Mouse (Mus musculus) WW6 (cell line): Measurements from ENCODE around the gene Smo.

Experiments
- DNase-seq: peaks from one replicate; pipeline ENCODE4 v3.0.0-alpha.2; 2013; ENCODE audit warnings: low read depth, low spot score

Gene Smo

DNA sequence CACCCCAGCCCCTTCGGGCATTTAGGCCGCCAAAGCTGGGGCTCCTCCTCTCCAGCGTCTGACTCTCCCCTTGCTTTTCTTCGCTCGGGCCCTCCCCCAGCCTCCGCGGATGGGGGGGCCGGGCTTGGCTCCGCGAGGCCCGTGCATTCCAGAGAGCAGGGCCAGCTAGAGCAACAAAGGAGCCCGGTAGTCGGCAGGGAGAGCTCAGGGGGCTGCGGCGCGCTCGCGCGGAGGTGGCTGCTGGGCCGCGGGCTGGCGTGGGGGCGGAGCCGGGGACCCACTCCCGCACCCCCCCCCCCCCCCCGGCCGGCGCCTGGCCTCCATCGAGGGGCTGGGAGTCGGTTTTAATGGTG lies at the start of gene Smo:
Gene Smo (plus strand): TSS at position 168 of the 353 bp plus-strand sequence.
- peak; percentile 52 for DNase-seq

DNA sequence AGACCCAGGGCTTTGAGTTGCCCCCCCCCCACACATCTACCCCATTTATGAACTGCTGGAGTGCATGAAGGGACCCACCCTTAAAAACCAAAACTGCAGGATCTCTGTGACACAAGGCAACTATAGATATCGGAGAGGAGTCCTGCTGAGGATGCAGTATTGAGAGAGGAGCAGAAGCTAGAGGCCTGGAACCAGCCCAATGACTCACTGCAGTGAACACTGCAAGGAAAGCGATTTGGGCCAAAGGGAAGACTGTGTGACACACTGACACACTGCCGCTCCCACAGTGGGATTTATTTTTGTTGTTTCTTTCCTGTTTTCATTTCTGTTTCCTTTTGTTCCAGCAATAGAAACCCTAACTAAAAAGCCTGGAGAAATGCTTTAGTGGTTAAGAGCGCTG lies 49.4 kb upstream of the Smo start:
- no peak for DNase-seq

DNA sequence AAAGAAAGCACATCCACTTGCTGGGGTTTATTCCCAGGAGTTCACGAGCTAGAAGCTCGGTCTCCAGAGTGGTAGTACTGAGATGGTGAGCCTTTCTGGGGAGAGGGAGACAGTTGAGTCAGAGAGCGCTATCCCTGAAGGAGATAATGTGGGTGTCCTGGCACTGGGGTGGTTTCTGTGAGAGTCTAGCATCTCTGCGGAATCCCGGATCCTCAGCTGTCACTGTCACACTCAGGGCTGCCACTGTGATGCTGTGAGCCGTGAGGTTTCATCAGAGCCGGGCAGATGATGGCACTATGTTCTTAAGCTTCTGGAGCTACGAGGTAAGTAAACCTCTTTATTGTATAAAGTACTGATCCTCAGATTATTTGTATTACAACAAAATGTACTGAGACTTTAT lies 45.8 kb upstream of the Smo start:
- DNase-seq, result no peak

DNA sequence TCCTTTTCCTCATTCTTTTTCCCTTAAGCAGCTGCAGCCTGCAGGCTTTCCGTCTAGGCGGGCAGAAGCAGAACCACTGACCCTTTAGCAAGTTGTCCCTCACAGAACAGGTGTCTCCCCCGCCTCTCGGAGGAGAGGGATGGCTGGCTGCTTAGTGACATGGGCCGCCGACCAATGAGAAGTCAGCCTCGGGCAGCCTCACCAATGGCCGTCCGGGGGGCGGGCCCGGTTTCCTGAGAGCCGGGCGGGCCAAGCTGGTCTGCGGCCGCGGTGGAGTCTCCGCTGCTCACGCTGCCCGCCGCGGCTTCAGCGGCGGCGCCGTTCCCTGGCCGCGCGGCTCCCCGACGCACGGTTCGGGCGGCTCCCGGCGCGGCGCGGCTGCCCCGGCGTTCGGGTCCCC lies 41.4 kb upstream of the Smo start, which contains the start of gene Tspan33:
Gene Tspan33 (plus strand): TSS at position 270 of the 400 bp plus-strand sequence.
- DNase-seq, result peak; percentile 49

DNA sequence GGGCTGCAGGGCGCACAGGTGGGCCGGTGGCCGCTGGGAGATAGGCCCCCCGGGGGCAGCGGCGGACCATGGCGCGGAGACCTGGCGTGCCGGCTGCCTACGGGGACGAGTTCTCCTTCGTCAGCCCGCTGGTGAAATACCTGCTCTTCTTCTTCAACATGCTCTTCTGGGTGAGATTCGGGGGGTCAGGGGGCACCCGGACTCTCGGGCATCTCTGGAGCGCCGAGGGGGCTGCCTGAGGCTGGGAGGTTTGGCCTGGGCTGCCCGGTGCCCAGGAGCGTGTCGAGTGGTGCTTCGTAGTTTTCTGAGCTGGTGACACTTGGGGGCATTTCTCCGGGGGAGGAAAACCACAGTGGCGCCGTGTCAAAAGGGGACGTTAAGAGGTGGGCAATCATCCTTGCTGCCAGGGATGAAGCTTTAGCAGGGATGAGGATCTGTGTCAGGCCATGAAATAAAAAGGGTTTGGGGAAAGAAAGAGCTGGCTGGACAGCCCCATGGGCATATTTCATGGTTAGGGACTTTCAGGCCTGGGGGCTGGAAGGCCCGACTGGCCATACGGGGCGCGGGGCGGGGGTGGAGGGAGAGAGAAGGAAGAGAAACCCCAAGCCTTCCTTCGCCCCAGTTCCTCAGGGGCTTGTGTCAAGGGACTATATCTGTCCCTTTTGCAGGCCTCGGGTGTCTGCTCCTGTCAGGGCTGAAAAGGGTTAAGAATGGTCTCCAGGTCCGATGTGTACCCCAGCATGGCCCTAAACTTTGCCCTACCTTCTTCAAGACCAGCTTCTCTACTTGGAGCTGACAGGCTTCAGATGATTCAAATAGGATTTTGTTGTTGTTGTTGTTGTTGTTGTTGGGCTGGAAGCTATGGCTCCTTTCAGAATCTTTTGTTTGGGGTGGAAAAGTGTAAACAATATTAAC lies 40.7 kb upstream of the Smo start:
- DNase-seq, result no peak

DNA sequence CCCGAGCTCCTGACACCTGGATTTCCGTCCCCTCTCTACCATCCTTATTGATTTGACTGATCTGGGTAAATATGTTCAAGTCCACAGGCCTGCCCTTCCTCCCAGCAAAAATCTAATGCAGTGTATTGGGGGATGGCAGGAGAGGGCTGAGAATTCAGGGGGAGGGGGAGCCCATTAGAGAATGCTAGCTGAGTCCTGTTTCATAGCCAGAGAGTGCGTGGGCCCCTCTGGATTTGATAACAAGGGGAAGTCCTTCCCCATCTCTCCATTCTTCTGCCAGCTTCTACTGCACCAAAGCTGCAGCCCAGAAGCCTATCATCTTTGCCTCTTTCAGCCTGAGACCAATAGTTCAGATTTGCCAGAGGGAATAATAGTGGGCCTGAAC lies 40.0 kb upstream of the Smo start:
- DNase-seq, result no peak

DNA sequence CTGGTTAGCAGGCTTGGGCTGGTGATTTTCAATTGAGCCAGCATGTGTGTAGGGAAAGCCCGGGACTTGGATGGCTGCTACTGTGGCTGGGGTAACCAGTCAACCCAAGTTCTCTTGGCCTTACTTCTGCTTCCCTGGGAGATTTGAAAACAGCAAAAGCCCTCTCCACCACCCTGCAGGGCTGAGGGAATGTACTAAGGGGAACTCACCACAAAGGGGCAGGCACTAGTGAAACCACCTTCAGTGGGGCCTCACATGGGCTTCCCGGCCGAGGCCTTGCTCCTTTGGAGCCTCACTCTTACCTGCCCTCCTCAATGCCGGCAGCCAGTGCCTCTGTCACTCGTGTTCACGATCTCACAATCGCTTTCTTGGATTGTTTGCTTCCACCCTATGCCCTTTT lies 39.3 kb upstream of the Smo start:
- no peak for DNase-seq

DNA sequence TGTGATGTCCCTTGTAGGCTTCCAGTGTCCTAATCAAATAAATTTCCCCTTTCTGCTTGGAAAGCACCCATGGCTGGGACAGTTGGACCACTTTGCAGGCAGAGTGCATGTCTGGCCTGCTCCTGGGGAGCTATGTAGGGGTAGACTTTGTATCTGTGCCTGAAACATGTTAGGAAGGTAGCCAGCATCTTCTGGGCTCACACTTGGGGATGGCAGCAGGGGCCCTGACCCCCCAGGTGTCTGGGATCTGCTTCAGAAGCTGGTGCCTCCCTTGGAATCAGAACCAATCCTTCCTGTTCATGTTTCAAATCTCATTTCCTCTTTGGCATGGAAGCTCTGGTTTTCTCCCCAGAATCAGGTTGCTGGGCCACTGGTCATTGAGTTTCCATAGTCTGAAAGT lies 38.2 kb upstream of the Smo start:
- DNase-seq, result no peak

DNA sequence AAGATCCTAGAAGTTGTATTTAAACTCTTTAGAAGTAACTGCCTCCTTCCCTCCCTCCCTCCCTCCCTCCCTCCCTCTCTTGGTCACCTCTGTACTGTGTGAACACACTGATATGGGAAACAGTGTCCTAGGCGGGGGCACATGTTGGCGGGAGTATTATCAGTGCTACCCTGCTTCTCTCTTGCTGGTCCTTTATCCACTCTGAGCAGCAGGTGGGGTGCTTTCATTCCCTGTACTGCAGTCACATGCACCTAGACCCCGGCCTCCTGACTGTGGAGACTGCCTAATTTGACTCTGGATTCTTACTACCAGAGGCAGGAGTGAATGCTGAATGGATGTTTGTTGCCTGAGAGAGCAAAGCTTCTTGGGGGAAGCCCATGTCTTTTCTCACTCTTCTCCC lies 37.8 kb upstream of the Smo start:
- DNase-seq, result no peak

DNA sequence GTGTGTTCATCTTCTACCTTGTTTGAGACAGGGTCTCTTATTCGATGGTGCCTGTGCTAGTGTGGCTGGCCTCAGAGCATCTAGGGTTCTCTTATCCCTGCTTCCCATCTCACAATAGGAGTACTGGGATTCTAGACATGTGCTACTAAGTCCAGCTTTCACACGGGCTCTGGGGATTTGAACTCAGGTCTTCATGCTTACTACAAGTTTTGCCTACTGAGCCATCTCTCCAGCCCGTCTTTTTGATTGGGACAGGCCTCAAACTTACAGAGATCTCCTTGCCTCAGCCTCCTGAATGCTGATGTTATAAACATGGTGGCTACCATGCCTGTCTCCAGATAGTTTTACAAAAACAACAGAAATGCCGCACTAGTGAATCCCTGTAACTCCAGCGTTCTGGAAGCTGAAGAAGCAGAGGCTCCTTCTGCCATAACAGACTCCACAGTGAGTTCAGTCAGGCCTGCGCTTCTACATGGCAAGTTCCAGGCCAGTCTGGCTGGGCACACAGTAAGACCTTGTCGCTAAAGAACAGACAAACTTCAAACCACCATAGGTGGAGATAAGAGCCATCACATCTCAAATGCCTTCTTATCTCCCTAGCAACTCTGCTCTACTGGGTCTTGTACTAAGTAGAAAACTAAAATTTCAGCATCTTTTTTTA lies 36.1 kb upstream of the Smo start:
- DNase-seq, result no peak

DNA sequence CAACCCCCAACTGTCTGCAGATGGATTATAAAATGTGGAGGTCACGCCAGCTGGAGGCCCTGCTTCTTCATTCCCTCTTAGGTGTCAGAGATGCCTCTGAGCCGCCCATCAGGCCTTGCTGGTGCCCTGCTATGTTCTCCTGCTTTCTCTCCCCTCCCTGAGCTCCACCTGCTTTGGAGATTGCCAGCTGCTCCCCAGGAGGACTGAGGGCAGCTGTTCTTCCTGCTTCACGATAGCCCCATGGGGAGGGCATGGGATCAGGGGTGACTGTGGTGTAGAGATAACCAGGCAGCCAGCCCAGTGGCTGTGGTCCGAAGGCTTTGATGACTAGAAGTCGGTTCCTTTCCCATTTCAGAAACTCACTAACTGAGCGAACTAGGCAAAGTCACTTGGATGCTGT lies 34.3 kb upstream of the Smo start:
- DNase-seq, result no peak

DNA sequence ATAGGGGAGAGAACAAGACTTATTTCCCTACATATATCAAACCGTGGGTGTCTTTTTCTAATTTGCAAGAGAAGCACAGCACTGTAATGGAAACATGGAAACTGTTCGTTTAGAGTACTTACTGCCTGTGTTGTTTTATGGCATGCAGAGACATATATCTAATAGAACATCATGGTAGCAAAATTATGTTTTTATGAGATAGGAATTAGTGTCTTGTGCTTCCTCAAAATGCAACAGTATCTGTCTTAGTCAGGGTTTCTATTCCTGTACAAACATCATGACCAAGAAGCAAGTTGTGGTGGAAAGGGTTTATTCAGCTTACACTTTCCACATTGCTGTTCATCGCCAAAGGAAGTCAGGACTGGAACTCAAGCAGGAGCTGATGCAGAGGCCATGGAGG lies 33.2 kb upstream of the Smo start:
- no peak for DNase-seq

DNA sequence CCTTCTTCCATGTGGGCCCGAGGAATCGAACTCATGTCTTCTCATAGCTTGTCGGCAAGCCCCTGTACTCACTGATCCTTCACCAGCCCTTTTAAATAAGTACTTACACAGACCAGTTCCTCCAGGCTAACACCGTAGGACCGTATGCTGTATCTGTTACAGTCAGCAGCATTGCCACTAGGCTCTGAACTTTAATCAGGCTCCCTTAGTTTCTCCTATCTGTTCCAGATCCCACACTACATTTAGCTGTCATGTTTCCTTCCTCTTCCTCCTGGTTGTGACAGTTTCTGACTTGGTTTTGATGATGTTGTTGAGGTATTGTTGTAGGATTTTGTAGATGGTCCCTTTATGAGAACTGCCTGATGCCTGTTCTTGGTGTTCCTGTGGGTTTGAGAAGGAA lies 31.2 kb upstream of the Smo start:
- DNase-seq, result no peak

DNA sequence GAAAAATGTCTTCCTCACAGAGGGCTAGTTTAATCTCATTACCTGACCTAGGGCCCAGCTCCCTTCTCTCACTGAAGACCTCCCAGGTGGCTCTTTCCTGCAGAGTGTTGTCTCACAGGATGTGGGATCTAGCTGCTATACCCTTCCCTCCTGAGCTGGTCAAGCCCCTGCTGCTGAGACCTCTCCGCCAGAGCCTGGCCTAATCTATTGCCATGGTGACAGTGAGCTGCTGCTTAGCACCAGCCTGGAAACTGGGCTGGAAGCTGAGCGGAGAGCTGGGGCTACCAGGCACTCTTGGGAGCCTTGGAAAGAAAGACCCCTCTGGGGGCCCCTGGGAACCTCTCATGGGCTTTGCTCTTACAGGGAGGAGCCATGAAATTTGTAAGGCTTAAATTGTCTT lies 27.4 kb upstream of the Smo start:
- DNase-seq, result no peak

DNA sequence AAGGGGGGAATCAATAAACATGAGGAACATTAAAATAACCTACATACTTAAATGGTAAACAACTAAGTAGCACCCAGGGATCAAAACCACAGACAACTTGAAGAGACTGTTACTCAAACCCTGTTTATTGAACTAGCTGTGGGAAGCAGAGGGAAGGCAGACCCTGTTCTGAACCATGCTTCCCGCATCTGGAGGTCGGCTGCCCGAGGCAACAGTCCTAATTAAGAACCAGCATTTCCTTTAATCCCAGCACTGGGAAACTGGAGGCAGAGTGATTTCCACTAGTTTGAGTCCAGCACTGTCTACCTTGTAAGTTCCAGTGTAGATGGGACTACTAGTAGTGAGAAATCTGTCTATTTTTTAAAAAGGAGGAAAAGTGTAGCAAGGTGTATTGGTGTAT lies 24.0 kb upstream of the Smo start:
- DNase-seq, result no peak

DNA sequence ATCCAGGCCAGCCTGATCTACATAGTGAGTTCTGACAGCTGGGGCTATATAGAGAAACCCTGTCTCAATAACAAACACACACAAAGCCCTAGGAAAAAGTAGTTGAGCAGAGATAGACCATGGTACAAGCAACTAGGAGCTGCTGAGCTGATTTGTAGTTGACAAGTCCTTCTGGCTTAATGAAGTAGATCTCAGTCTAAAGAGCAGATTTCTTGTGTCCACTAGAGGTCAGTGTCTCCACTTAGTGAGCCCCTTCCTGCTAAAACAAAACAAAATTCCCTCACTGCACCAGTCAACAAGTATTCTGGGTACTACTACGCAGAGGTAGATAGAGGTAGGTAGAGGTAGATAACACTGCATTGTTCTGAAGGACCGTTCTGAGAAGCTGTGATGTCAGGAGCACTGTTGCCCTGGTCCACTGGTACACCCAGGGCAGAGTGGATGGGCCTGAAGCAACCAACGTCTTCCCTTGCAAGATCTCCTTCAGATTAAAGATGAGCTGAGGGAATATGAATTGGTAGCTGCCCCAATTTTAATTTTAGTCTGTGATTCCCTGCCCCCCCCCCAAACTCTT lies 23.2 kb upstream of the Smo start:
- DNase-seq, result no peak

DNA sequence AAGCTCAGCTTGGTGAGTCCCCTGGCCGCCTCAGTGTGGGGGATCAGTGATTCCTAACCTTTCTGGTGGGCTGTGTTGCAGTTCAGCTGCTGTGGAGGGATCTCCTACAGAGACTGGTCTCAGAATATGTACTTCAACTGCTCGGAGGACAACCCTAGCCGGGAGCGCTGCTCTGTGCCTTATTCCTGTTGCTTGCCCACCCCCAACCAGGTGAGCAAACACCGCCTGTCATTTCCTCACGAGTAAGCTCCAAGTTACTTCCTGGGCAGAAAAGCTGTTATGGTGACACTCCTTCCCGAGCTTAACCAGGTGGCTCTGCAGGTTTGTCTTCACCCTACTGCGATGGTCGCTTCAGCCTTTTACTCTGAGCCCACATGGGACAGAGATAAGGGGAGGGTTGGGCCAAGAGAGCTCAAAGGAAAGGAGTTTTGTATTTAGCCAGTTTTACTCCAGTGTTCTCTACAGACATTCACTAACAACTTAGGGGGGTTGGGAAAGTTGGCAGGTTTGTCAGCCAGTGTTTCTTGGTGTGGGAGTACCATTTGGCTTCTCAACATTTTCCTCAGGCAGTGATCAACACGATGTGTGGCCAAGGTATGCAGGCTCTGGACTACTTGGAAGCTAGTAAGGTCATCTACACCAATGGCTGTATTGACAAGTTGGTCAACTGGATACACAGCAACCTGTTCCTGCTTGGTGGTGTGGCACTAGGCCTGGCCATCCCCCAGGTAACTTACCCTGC lies 18.5 kb upstream of the Smo start:
- DNase-seq, result no peak

DNA sequence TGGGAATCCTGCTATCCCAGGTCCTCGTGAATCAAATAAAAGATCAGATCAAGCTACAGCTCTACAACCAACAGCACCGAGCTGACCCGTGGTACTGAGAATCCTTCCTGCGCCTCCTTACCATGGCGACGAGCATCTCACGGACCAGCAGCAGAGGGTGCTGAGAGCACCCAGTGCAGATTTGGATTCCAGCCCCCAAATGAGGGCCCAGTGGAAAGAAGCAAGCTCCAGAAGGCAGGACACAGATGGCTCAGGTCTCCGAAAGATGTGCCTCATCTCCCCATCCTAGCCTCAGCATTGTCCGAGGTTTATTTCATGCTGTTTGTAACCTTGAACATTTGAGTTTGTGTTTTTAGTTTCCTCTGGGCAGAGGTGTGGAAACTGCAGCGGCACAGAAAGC lies 17.8 kb upstream of the Smo start:
- no peak for DNase-seq

DNA sequence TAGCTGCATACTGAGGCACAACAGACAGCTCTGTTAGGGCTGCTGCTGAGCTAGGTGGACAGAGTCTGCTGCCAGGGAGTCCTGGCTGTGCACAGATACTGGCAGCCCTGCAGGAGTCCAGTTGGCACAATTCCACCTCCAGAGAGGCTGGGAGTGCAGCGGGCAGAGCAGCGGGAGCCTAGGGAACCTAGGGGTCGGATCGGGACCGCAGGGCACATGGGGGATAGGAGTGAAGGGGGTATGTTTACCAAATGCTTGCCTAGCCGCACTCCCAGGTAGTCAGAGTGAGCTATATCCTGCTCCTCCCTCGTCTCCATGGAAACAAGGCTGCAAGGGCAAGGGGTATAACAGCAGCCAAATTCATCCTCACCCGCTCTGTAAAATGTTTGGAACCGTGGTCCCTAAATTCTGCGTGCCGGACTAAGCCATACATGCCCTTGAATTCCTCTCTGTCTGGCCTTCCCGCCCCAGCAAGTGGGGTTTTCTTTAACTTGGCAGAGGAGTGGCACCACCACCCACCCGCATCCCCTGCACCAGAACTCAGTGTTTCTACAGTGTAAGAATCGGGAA lies 17.3 kb upstream of the Smo start:
- no peak for DNase-seq

DNA sequence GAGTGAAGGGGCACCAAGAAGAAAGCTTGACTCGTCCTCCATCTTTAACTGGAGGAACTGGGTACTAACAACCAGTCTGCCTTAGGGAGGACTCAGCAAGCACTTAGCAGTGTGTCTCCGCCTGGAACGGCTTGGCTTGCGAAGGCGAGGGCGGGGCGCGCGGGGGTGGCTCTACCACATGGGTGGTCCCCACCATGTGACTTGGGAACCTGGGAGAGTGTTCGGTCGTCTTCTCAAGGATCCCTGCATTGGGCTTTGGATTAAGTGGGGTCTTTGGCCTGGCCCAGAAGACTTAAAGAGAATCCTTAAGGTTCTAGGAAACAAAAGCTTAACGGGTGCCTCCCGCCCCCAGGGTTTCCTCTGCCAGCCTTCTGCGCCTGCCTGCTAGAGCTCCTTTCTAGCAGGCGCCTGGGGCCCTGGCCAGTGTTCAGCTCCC lies 16.4 kb upstream of the Smo start:
- no peak for DNase-seq

DNA sequence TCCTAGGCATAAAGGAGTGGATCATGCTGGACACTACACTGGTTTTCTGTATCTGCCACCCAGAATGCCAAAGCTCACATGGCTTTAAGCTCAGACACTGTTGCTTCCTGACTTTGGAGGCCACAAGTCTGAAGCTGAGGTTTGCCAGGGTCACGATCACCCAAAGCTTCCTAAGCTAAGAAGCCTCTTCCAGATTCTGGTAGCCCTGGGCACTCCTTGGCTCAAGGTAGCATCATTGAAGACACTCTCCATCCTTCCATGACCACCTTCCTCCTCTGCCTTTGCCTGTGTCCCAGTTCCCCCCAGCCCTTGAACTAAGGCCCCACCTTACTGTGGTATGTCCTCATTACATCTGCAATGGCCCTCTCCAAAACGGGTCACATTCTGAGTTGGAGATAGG lies 13.4 kb upstream of the Smo start:
- DNase-seq, result no peak
